Mouse (Mus musculus) central nervous system, embryonic 18 days (tissue): ENCODE data around the gene Ubox5. TPM values are rescaled to one million over a fixed set of nuclear protein-coding genes. Genes with fewer than 3 reads are reported as not detected.

ENCODE experiments used
- polyA plus RNA-seq: library from polyadenylated mRNA; depleted of rRNA; stranded (reverse); fragments of >200 nt; gene quantifications from 2 replicates; pipeline ENCODE4 v1.2.3, GENCODE M21; 2012; rRNA removed

Ubox5 gene
- 8.1 and 8.2 TPM in 2 replicates for polyA plus RNA-seq

DNA sequence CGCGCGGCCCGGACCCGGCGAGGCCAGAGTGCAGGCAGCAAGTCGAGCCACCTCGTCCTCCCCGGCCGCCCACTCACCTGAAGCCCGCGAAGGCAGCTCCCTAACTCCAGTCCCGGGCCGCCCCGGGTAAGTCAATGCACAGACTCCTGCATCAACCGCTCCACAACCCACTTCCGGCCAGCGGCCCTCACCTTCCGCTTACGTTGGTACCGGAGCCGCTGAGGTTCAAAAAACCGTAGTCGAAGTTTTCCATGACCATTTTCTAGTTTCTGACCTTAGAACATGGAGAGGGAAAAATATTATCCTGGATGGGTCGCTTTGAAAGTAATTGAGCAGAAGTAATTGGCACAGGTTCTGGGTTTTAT is at the start of gene Ubox5, which contains the start of gene Fastkd5:
Gene Ubox5, minus strand, starts transcription at position 200 of the 365 bp plus-strand sequence.
Gene Fastkd5, minus strand, starts transcription at position 189 of the 365 bp plus-strand sequence.

DNA sequence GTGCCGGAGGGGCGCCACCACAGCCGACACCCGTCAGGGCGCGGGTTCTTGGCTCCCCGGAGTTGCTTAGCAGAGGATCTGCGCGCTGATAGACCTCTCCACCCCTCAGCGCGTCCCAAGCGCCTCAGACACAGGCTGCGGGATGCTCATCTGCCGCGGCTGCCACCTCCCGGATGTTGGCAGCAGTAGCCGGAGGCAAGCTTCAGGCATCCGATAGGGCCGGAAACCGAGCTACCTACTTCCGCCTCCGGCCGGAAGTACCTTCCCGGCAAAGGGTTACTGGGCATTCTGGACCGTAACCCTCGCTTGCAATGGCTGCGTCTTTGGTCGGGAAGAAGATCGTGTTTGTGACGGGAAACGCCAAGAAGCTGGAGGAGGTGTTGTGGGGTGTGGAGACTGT is 37.7 kb upstream of the Ubox5 start, which contains the start of gene Itpa:
Gene Itpa, plus strand, starts transcription at position 52 of the 400 bp plus-strand sequence.

GRCm38 (mm10) chr2:130664102-130664701 is 34.4 kb upstream of the Ubox5 start, which contains the start of gene Ddrgk1:
TSS of gene Ddrgk1 (minus strand) at chr2:130664659.

DNA sequence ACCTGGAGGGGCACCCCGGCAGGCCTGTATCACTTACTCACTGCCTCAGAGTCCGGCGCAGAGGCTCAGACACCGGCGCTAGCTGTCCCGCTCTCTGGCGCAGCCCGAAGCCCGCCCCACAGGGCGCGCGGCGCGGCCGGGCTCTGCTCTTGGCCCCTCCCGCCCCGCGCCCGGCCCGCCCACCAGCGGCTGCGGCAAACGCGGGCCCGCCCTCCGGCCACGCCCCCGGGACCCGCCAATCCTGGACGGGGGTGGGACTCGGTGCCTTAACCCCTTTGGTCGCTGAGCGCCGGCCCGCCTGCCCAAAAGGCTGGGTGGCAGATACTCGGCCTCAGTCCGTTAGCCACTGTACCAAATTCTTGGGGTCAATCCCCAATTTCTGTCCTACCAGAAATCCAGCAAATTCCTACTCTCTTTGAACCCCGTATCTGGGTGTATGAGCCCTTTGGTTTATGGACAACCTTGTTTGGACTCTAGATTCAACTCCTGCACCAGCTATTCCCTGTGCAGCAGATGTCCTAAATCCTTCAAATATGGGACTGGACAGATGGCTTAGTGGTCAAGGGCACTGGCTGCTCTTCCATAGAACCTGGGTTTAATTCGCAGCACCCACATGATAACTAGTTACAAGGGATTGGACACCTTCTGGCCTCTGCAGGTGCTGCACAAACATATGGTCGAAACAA is 13.0 kb upstream of the Ubox5 start, which contains the start of gene Lzts3:
Gene Lzts3, minus strand, starts transcription at position 120 of the 686 bp plus-strand sequence.

GRCm38 (mm10) chr2:130582552-130582951 is 47.3 kb downstream of the Ubox5 start, which contains the start of gene Avp:
TSS of gene Avp (minus strand) at chr2:130582554.

DNA sequence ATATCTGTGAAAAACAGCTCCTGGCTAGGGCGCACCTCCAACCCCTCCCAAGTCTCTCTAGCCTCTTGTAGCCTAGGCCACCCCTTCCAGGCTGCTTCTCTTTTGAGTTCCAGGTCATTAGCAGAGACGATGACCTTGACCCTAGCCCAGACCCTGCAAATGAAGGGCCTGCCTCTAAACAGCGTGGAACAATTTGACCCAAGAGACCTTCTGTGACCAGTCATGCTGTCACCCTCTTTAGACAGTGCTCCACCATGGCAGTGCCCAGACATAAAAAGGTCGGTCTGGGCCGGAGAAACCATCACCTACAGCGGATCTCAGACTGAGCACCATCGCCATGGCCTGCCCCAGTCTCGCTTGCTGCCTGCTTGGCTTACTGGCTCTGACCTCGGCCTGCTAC is 54.0 kb downstream of the Ubox5 start, which contains the start of gene Oxt:
Gene Oxt, plus strand, starts transcription at position 301 of the 400 bp plus-strand sequence.

DNA sequence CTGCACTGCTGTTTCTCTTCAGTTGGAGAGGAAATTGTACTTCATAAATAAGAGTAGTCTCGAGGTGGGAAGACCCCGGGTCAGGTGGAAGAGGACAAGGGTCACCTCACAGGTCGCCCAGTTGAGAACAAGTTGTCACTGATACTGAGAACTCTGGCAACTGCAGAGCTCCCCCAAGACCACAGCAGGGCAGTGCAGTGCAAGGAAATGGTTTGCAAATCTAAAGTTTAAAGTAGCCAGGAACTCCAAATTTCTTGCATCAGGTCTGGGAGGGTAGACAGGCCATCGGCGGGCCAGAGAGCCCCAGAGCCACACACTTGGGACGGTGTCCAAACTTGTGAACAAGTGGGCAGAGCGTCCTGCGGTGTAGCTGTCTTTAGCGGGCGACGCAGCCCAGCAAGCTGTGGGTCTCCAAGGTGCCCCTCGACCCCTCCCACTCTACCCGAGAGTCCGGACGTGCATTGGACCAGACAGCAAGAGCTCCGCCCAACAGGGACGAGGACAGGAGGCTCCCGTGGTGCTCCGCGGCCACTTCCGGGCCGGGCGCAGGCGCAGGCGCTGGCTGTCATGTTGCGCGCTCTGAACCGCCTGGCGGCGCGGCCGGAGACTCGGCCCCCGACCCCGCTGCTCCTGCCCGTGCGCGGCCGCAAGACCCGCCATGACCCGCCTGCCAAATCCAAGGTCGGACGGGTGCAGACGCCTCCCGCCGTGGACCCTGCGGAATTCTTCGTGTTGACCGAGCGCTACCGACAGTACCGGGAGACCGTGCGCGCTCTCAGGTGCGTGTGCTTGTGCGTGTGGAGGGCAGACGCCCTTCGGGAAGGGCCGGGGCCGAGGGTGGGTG is 66.4 kb downstream of the Ubox5 start, which contains the start of gene Mrps26:
Gene Mrps26, plus strand, starts transcription at position 531 of the 844 bp plus-strand sequence.

Other genes with a start within 250 kb of the Ubox5 start
- 18.4 and 21.4 TPM in 2 replicates for gene Cpxm1, start 232.5 kb downstream of the Ubox5 start, polyA plus RNA-seq
- gene Gm28372, start 224.8 kb downstream of the Ubox5 start, polyA plus RNA-seq, result 0.03 TPM in 1 of 2 replicates, not detected in the other
- gene 1700020A23Rik, start 224.8 kb downstream of the Ubox5 start, polyA plus RNA-seq, result not detected in 2 replicates
- gene Tmem239, start 223.6 kb downstream of the Ubox5 start, polyA plus RNA-seq, result not detected in 2 replicates
- 139 TPM in 2 replicates for gene Vps16, start 205.7 kb downstream of the Ubox5 start, polyA plus RNA-seq
- 28.2 and 29.6 TPM in 2 replicates for gene Pced1a, start 205.3 kb downstream of the Ubox5 start, polyA plus RNA-seq
- 154 and 156 TPM in 2 replicates for gene Ptpra, start 179.8 kb downstream of the Ubox5 start, polyA plus RNA-seq
- 76.3 and 83.1 TPM in 2 replicates for gene Mrps26, start 66.3 kb downstream of the Ubox5 start, polyA plus RNA-seq
- 4.0 and 4.2 TPM in 2 replicates for gene Oxt, start 53.9 kb downstream of the Ubox5 start, polyA plus RNA-seq
- gene Avp, start 47.5 kb downstream of the Ubox5 start, polyA plus RNA-seq, result 40.9 and 60.2 TPM in 2 replicates
- gene Fastkd5, start within 50 bp of the Ubox5 start, polyA plus RNA-seq, result 4.5 and 4.9 TPM in 2 replicates
- gene Lzts3, start 12.8 kb upstream of the Ubox5 start, polyA plus RNA-seq, result 38.5 and 38.8 TPM in 2 replicates
- gene Ddrgk1, start 34.6 kb upstream of the Ubox5 start, polyA plus RNA-seq, result 56.4 and 63.3 TPM in 2 replicates
- 96.6 and 106 TPM in 2 replicates for gene Itpa, start 37.6 kb upstream of the Ubox5 start, polyA plus RNA-seq
- gene Slc4a11, start 67.5 kb upstream of the Ubox5 start, polyA plus RNA-seq, result 1.0 and 1.1 TPM in 2 replicates